Mouse (Mus musculus) spleen, adult 2 months (tissue): ENCODE measurements at regions not wholly inside any gene's neighbourhood (a gene's known extent, or its start where the extent isn't known, plus 50 kb on each side); places are given as distances from the start of the nearest gene placed in this dataset.

Experiments
- CTCF ChIP-seq: fragments of 200-500 bp; IDR thresholded peaks from 2 replicates; pipeline ENCODE4 v1.5.1; 2011; ENCODE audit warnings: mild to moderate bottlenecking, inconsistent platforms; ENCODE audit not compliant: insufficient read depth, insufficient read length, insufficient replicate concordance; ENCODE audit errors: extremely low read depth
- POLR2A ChIP-seq: fragments of 200-500 bp; IDR thresholded peaks from 2 replicates; pipeline ENCODE4 v1.6.1; 2011; ENCODE audit warnings: low read depth, low read length, inconsistent platforms

DNA sequence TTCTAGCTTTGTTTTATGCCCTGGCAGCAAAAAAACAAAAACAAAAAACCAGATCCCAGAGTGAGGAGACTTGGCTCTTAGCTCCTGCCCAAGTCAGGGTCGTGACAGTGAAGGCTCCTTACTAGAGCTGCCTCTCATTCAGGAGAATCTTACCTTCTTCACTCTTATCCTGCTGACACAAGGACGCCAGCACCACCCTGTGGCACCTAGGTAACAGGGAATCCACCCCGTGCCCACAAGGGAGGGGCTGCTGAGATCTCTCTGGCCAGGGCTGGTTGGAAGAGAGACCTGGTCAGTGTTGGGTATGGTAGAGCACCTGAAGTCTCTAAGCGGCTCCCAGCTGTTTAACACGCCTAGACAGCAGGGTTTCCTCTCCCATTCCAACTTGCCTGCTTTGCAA lies 139.3 kb downstream of the Cyp26a1 start:
- no peak for TF ChIP-seq POLR2A
- TF ChIP-seq CTCF = peak; percentile 20; the same call in 1 of the 2 replicates
